Mouse (Mus musculus): ENCODE data around the gene 9330182L06Rik. TPM values are rescaled to one million over a fixed set of nuclear protein-coding genes. Genes with fewer than 3 reads are reported as not detected.

The 9330182L06Rik gene
- polyA plus RNA-seq, 1 experiment from 2014 or later: 27.2 TPM

GRCm38 (mm10) chr5:9417098-9417497 lies 151.2 kb downstream of the 9330182L06Rik start:
- H3K36me3 ChIP-seq (ENCODE audit: control insufficient read depth, insufficient read depth, low read length): no peaks in the 10 kb centered on the region
- no peak overlapping the region for H3K4me3 ChIP-seq (ENCODE audit: low read length)
- no peaks in the 10 kb centered on the region for H3K4me1 ChIP-seq (ENCODE audit: control insufficient read depth, insufficient read depth, low read depth, low read length)
- WGBS: 87% methylated on average over 7 of the region's 7 CpGs
- no peak overlapping the region for H3K4me2 ChIP-seq (ENCODE audit: low read length)
- H3K27ac ChIP-seq (ENCODE audit: low read depth, low read length): no peak overlapping the region
- no peaks in the 10 kb centered on the region for H3K9me3 ChIP-seq (ENCODE audit: control insufficient read depth, low read length)
- ATAC-seq: no peak
- no peak overlapping the region for H3K9ac ChIP-seq (ENCODE audit: low read depth, low read length)
- H3K27me3 ChIP-seq (replicated peaks; ENCODE audit: control insufficient read depth, insufficient read depth, low read length): no peaks in the 10 kb centered on the region

GRCm38 (mm10) chr5:9417802-9418201 lies 151.9 kb downstream of the 9330182L06Rik start:
- no peaks in the 10 kb centered on the region for H3K4me1 ChIP-seq (ENCODE audit: control insufficient read depth, insufficient read depth, low read depth, low read length)
- no peak overlapping the region for H3K4me3 ChIP-seq (ENCODE audit: low read length)
- H3K27me3 ChIP-seq (replicated peaks; ENCODE audit: control insufficient read depth, insufficient read depth, low read length): no peaks in the 10 kb centered on the region
- ATAC-seq: no peak
- H3K27ac ChIP-seq (ENCODE audit: low read depth, low read length): no peak overlapping the region
- no peaks in the 10 kb centered on the region for H3K9me3 ChIP-seq (ENCODE audit: control insufficient read depth, low read length)
- no peak overlapping the region for H3K9ac ChIP-seq (ENCODE audit: low read depth, low read length)
- no peak overlapping the region for H3K4me2 ChIP-seq (ENCODE audit: low read length)
- WGBS: 74% methylated on average over 9 of the region's 9 CpGs
- H3K36me3 ChIP-seq (ENCODE audit: control insufficient read depth, insufficient read depth, low read length): no peaks in the 10 kb centered on the region

- 52% methylated on average over 1 of the region's 1 CpGs for WGBS
- H3K4me1 ChIP-seq (ENCODE audit: control insufficient read depth, insufficient read depth, low read depth, low read length): no peaks in the 10 kb centered on the region
- H3K27me3 ChIP-seq (replicated peaks; ENCODE audit: control insufficient read depth, insufficient read depth, low read length): no peaks in the 10 kb centered on the region
- no peak overlapping the region for H3K27ac ChIP-seq (ENCODE audit: low read depth, low read length)
- H3K4me2 ChIP-seq (ENCODE audit: low read length): no peak overlapping the region
- ATAC-seq: peak; percentile 79
- H3K36me3 ChIP-seq (ENCODE audit: control insufficient read depth, insufficient read depth, low read length): no peaks in the 10 kb centered on the region
- no peak overlapping the region for H3K4me3 ChIP-seq (ENCODE audit: low read length)
- no peak overlapping the region for H3K9ac ChIP-seq (ENCODE audit: low read depth, low read length)
- H3K9me3 ChIP-seq (ENCODE audit: control insufficient read depth, low read length): no peaks in the 10 kb centered on the region
Observed at GRCm38 (mm10) chr5:9419964-9420363, 154.0 kb downstream of the 9330182L06Rik start.

GRCm38 (mm10) chr5:9424464-9424863 lies 158.5 kb downstream of the 9330182L06Rik start:
- no peaks in the 10 kb centered on the region for H3K36me3 ChIP-seq (ENCODE audit: control insufficient read depth, insufficient read depth, low read length)
- no peak overlapping the region for H3K9ac ChIP-seq (ENCODE audit: low read depth, low read length)
- H3K27me3 ChIP-seq (replicated peaks; ENCODE audit: control insufficient read depth, insufficient read depth, low read length): no peaks in the 10 kb centered on the region
- 37% methylated on average over 2 of the region's 2 CpGs for WGBS
- no peak overlapping the region for H3K27ac ChIP-seq (ENCODE audit: low read depth, low read length)
- H3K4me1 ChIP-seq (ENCODE audit: control insufficient read depth, insufficient read depth, low read depth, low read length): no peaks in the 10 kb centered on the region
- no peaks in the 10 kb centered on the region for H3K9me3 ChIP-seq (ENCODE audit: control insufficient read depth, low read length)
- no peak overlapping the region for H3K4me3 ChIP-seq (ENCODE audit: low read length)
- H3K4me2 ChIP-seq (ENCODE audit: low read length): no peak overlapping the region
- ATAC-seq: peak; percentile 52; the same call in 1 of the 2 replicates

- no peaks in the 10 kb centered on the region for H3K4me1 ChIP-seq (ENCODE audit: control insufficient read depth, insufficient read depth, low read depth, low read length)
- H3K4me3 ChIP-seq (ENCODE audit: low read length): no peak overlapping the region
- no peaks in the 10 kb centered on the region for H3K27me3 ChIP-seq (replicated peaks; ENCODE audit: control insufficient read depth, insufficient read depth, low read length)
- no peaks in the 10 kb centered on the region; the same call in 1 of the 2 replicates for H3K36me3 ChIP-seq (ENCODE audit: control insufficient read depth, insufficient read depth, low read length)
- no peak overlapping the region for H3K4me2 ChIP-seq (ENCODE audit: low read length)
- WGBS: 77% methylated on average over 2 of the region's 2 CpGs
- no peaks in the 10 kb centered on the region for H3K9me3 ChIP-seq (ENCODE audit: control insufficient read depth, low read length)
- no peak overlapping the region for H3K27ac ChIP-seq (ENCODE audit: low read depth, low read length)
- H3K9ac ChIP-seq (ENCODE audit: low read depth, low read length): no peak overlapping the region
- ATAC-seq: peak; percentile 27; the same call in 1 of the 2 replicates
Observed at GRCm38 (mm10) chr5:9427165-9427564, 161.2 kb downstream of the 9330182L06Rik start.

GRCm38 (mm10) chr5:9427581-9428241 lies 161.8 kb downstream of the 9330182L06Rik start:
- Histone ChIP-seq H3K27ac (ENCODE audit: low read depth, low read length) (no peak overlapping the region), H3K4me3 (ENCODE audit: low read length) (no peak overlapping the region), H3K4me2 (ENCODE audit: low read length) (no peak overlapping the region), H3K9ac (ENCODE audit: low read depth, low read length) (no peak overlapping the region), H3K27me3 (replicated peaks; ENCODE audit: control insufficient read depth, insufficient read depth, low read length) (no peaks in the 10 kb centered on the region), H3K4me1 (ENCODE audit: control insufficient read depth, insufficient read depth, low read depth, low read length) (no peaks in the 10 kb centered on the region), H3K9me3 (ENCODE audit: control insufficient read depth, low read length) (no peaks in the 10 kb centered on the region), H3K36me3 (ENCODE audit: control insufficient read depth, insufficient read depth, low read length) (no peaks in the 10 kb centered on the region; the same call in 1 of the 2 replicates)
- 44% methylated on average over 10 of the region's 10 CpGs for WGBS
- peak; percentile 86 for ATAC-seq

GRCm38 (mm10) chr5:9428728-9429127 lies 162.8 kb downstream of the 9330182L06Rik start:
- H3K27me3 ChIP-seq (replicated peaks; ENCODE audit: control insufficient read depth, insufficient read depth, low read length): no peaks in the 10 kb centered on the region
- H3K27ac ChIP-seq (ENCODE audit: low read depth, low read length): no peak overlapping the region
- no peaks in the 10 kb centered on the region; the same call in 1 of the 2 replicates for H3K36me3 ChIP-seq (ENCODE audit: control insufficient read depth, insufficient read depth, low read length)
- no peak overlapping the region for H3K9ac ChIP-seq (ENCODE audit: low read depth, low read length)
- no peak for ATAC-seq
- no peaks in the 10 kb centered on the region for H3K9me3 ChIP-seq (ENCODE audit: control insufficient read depth, low read length)
- WGBS: 78% methylated on average over 3 of the region's 3 CpGs
- H3K4me2 ChIP-seq (ENCODE audit: low read length): no peak overlapping the region
- no peaks in the 10 kb centered on the region for H3K4me1 ChIP-seq (ENCODE audit: control insufficient read depth, insufficient read depth, low read depth, low read length)
- no peak overlapping the region for H3K4me3 ChIP-seq (ENCODE audit: low read length)

- Histone ChIP-seq H3K9me3 (ENCODE audit: control insufficient read depth, low read length) (no peaks in the 10 kb centered on the region), H3K4me2 (ENCODE audit: low read length) (no peak overlapping the region), H3K4me1 (ENCODE audit: control insufficient read depth, insufficient read depth, low read depth, low read length) (no peaks in the 10 kb centered on the region), H3K27ac (ENCODE audit: low read depth, low read length) (no peak overlapping the region), H3K27me3 (replicated peaks; ENCODE audit: control insufficient read depth, insufficient read depth, low read length) (no peaks in the 10 kb centered on the region), H3K4me3 (ENCODE audit: low read length) (no peak overlapping the region), H3K9ac (ENCODE audit: low read depth, low read length) (no peak overlapping the region), H3K36me3 (ENCODE audit: control insufficient read depth, insufficient read depth, low read length) (no peaks in the 10 kb centered on the region)
- 19% methylated on average over 1 of the region's 1 CpGs for WGBS
- ATAC-seq: no peak
Observed at GRCm38 (mm10) chr5:9446146-9446545, 180.2 kb downstream of the 9330182L06Rik start.

GRCm38 (mm10) chr5:9448931-9449330 lies 183.0 kb downstream of the 9330182L06Rik start:
- Histone ChIP-seq H3K27ac (ENCODE audit: low read depth, low read length) (no peak overlapping the region), H3K9me3 (ENCODE audit: control insufficient read depth, low read length) (no peaks in the 10 kb centered on the region), H3K27me3 (replicated peaks; ENCODE audit: control insufficient read depth, insufficient read depth, low read length) (no peaks in the 10 kb centered on the region), H3K36me3 (ENCODE audit: control insufficient read depth, insufficient read depth, low read length) (no peaks in the 10 kb centered on the region), H3K4me3 (ENCODE audit: low read length) (no peak overlapping the region), H3K4me1 (ENCODE audit: control insufficient read depth, insufficient read depth, low read depth, low read length) (no peaks in the 10 kb centered on the region), H3K4me2 (ENCODE audit: low read length) (no peak overlapping the region), H3K9ac (ENCODE audit: low read depth, low read length) (no peak overlapping the region)
- 85% methylated on average over 6 of the region's 6 CpGs for WGBS
- ATAC-seq: peak; percentile 24; the same call in 1 of the 2 replicates
